Mouse (Mus musculus) urinary bladder, adult 2 months (tissue): Measurements from ENCODE around the gene Opn1mw. TPM values are rescaled to one million over a fixed set of nuclear protein-coding genes. Genes with fewer than 3 reads are reported as not detected.
"Not testable (repeated sequence)": the region's sequence is repeated elsewhere in the genome, so short reads cannot be mapped to it uniquely, and the experiment has no call there.

Experiments
- DNase-seq: peaks from one replicate; pipeline ENCODE4 v3.0.0; 2022; ENCODE audit warnings: low spot score
- polyA plus RNA-seq: library from polyadenylated mRNA; depleted of rRNA; stranded (reverse); fragments of >200 nt; gene quantifications from 2 replicates; pipeline ENCODE4 v1.2.3, GENCODE M21; 2012; rRNA removed

The Opn1mw gene
- polyA plus RNA-seq, result not detected in 2 replicates

GRCm38 (mm10) chrX:74127164-74127563 is at the start of gene Opn1mw:
Gene Opn1mw (plus strand): TSS chrX:74127464.
- DNase-seq, result no peak

- DNase-seq, result no peak
These were observed 42.9 kb upstream of the Opn1mw start for GRCm38 (mm10) chrX:74084276-74084837.

DNA sequence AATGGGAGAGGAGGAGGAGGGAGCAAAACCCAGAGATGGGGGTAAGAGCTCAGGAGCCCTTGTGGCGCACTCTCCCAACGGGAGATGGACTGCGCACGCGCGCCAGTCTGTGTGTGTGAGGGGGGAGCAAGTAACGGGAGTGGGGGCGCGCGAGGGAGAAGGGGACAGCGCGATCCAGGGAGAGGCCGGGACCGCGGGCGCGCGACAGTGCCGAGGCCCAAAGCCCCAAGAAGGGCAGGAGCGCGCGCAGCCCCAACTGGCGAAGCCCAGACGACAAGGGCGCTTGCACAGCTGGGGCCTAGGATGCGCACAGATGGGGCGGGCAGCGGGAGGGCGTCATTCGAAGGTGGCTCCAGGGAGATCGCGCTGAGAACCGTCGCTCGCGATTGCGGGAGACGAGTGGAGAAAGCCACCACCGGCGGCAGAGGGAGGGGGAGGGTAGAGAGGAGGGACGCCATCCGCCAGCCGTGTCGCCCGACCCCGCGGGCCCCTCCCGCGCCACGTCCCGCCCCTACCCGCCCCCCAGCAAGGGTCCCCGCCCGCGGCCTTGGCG is 42.2 kb upstream of the Opn1mw start:
- DNase-seq, result peak; percentile 58

DNA sequence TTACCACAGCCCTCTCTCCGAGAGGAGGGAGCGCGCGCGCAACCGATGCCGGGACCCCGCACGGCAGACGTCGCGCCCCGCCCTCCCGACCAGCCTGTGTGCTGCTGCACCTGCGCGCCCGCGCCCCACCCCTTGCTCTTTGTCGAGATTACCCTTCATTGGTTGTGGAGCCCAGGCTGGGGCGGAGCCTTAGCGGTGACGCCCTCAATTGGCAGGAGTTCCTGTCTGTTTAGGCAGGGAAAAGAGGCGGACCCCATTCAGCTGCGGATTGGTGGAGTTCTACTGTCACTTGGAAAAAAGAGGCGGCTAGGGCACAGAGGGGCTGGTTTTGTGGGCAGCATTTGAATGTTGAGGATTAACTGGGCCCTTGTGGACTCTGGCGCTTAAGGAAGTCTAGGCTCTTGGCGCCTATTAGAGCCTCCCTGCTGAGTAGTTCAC is 41.6 kb upstream of the Opn1mw start:
- peak; percentile 73 for DNase-seq

GRCm38 (mm10) chrX:74095130-74095529 is 32.1 kb upstream of the Opn1mw start:
- no peak for DNase-seq

DNA sequence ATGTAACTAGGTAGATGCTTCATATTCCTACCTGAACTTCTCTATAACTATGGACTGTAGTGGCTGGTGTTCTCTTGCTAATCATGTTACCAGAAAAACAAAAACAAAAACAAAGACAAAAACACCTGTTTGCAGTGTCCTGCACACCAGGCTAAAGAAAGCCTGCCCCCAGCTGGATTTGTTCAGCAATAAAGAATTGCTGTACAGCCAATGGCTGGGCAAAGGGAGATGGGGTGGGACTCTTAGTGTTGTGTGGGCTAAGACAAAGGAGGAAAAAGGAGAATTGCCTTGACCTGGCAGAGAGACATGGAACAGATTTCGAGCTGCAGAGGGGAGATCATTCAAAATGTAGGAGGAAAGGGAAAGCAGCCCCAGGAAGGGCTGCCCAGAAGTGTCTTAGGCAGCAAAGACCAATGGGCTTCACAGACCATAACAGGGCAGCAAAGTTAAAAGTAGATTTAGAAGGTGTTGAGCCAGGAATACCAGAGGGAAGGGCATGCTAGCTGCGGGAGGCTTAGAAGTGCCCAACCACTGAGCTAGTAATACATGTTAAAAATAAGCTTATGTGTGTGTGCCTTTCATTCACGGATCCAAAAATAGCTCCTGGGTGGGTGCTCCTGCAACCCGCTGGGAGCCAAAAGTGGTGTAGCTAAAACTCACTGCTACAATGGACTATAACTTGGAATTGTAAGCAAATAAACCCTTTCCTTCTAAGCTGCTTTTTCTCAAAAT is 23.6 kb upstream of the Opn1mw start:
- DNase-seq, result no peak

DNA sequence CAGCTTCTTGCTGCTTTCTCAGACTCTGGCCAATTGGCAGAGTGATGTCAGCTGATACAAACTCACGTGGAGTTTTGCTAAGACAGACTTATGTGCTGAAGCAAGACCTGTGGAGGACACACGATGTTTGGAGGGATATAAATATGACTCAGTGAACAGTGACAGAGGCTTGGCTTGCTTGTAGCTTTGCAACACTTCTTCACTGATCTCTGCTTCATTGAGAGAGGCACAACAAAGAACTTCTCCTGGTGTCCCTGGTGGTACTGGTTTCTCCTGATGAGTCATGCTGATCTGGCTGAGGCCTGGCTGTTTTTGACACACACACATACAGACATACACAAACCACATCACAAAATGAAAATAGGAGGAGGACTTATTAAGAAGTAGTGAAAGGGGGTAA is 21.3 kb upstream of the Opn1mw start:
- no peak for DNase-seq

DNA sequence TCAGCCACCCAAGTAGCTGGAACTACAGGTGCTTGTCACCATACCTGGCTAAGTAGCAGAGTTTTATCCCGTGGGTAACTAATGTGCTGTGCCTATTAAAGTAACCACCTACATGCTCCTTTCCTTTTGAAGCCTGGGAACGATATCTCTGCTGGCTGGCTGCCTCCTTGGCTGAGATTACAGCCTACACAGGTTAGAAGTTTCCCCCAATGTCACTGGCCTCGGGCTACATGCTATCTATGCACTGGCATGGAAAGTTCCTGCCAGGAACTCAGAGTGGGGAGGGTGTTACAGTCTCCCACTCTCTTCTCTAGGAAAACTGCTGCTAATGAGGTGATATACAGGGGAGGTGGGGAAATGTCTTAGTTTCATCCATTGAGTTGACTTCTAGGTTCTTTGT is 18.5 kb upstream of the Opn1mw start:
- no peak for DNase-seq

GRCm38 (mm10) chrX:74114036-74114435 is 13.2 kb upstream of the Opn1mw start:
- DNase-seq, result no peak

DNA sequence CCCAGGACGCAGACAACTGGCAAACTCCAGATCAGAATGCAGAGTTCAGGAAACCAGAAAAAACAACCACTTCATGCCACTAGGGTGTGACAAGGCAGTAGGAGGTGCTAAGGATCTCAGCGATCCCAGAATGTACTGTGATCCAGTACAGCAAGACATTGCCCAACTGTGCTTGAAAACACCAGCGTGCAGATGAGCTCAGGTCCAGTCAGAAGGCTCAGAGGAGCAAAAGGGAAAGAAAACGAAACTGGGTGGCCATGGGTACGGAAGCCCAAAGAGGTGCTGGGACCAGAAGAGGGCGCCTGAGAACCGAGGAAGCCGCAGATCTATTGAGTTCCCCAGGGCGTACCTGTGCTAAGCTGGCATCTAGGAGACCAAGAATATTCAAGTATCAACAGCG is 11.8 kb upstream of the Opn1mw start:
- peak; percentile 27 for DNase-seq

GRCm38 (mm10) chrX:74124975-74125374 is 2.3 kb upstream of the Opn1mw start:
- no peak for DNase-seq

DNA sequence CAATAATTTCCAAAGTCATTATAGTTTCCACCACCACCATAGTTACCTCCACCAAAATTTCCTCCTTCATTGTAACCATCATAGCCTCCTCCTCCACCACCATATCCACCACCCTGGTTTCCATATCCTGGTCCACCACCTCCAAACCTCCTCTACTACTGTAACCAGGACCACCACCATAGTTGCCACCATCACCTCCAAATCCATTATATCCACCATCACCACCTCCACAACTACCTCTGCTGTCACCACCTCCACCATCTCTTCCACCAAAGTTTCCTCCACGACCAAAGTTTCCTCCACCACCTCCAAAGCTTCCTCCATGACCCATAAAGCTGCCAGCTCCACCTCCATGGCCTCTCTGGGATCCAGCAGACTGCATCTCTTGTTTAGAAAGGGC is 8.0 kb downstream of the Opn1mw start, which contains the start of gene Mecp2:
Mecp2 (minus strand) TSS at position 101 of the 400 bp plus-strand sequence.
- DNase-seq, result not testable (repeated sequence)

DNA sequence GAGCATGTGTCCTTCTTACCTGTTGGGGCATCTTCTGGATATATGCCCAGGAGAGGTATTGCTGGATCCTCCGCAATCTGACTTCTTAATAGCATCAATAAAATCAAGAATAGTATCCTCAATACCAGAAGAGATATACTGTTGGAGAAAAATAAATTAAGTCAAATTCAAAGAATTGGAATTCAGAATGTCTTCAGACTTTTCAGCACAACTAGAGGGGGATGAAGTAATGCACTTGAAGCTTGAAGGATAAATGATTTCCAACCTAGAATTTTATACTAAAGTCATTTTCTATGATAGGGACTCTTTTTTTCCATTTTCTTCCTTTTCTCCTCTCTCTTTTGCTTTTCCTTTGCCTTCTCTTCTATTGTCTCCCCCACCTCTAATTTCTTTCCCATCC is 40.5 kb downstream of the Opn1mw start, which contains the start of gene Tex28:
Tex28 (minus strand) TSS at position 101 of the 400 bp plus-strand sequence.
- no peak for DNase-seq

DNA sequence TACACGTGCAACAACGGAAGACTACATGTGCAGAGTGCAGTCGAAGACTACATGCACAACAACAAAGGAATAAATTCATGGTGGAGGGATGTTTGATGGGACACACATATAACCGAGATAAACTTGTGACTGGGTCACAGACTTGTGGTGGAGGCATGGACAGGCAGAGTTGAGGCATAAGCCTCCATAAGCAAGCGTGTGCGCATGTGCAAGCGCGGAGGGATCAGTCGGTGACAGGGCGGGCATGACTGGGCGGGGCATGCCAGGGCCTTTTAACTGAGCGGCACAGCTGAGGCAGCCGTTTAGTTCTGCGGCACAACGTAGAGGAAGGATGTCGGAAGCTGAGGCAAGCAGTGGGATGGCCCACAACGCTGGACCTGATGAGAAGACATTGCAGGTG is 49.7 kb downstream of the Opn1mw start, which contains the start of gene Tktl1:
Tktl1 (plus strand) TSS at position 301 of the 400 bp plus-strand sequence.
- no peak for DNase-seq

Other genes starting within 250 kb of the Opn1mw start
- not detected in 2 replicates for gene Avpr2, start 235.4 kb upstream of the Opn1mw start, polyA plus RNA-seq
- gene L1cam, start 231.4 kb upstream of the Opn1mw start, polyA plus RNA-seq, result 24.9 and 32.0 TPM in 2 replicates
- 6.0 and 8.4 TPM in 2 replicates for gene Arhgap4, start 205.6 kb upstream of the Opn1mw start, polyA plus RNA-seq
- gene Naa10, start 205.5 kb upstream of the Opn1mw start, polyA plus RNA-seq, result 86.8 and 92.2 TPM in 2 replicates
- 35.0 and 36.8 TPM in 2 replicates for gene Renbp, start 196.6 kb upstream of the Opn1mw start, polyA plus RNA-seq
- gene Hcfc1, start 161.1 kb upstream of the Opn1mw start, polyA plus RNA-seq, result 18.7 and 32.6 TPM in 2 replicates
- gene Irak1, start 103.5 kb upstream of the Opn1mw start, polyA plus RNA-seq, result 89.2 and 104 TPM in 2 replicates
- gene Mecp2, start 7.9 kb downstream of the Opn1mw start, polyA plus RNA-seq, result 12.8 and 17.1 TPM in 2 replicates
- not detected in 2 replicates for gene Tex28, start 40.4 kb downstream of the Opn1mw start, polyA plus RNA-seq
- 0.03 and 0.04 TPM in 2 replicates for gene Tktl1, start 49.8 kb downstream of the Opn1mw start, polyA plus RNA-seq
- gene Flna, start 122.4 kb downstream of the Opn1mw start, polyA plus RNA-seq, result 5,313 and 5,579 TPM in 2 replicates
- gene Emd, start 127.2 kb downstream of the Opn1mw start, polyA plus RNA-seq, result 92.6 and 98.0 TPM in 2 replicates
- 2,380 and 2,941 TPM in 2 replicates for gene Rpl10, start 143.3 kb downstream of the Opn1mw start, polyA plus RNA-seq
- 106 and 145 TPM in 2 replicates for gene Taz, start 154.4 kb downstream of the Opn1mw start, polyA plus RNA-seq
- gene Dnase1l1, start 154.9 kb downstream of the Opn1mw start, polyA plus RNA-seq, result 36.1 and 44.7 TPM in 2 replicates
- 213 and 234 TPM in 2 replicates for gene Atp6ap1, start 169.6 kb downstream of the Opn1mw start, polyA plus RNA-seq
- 251 and 365 TPM in 2 replicates for gene Gdi1, start 177.5 kb downstream of the Opn1mw start, polyA plus RNA-seq
- 52.5 and 63.5 TPM in 2 replicates for gene Fam50a, start 185.6 kb downstream of the Opn1mw start, polyA plus RNA-seq
- 16.4 and 17.9 TPM in 2 replicates for gene Plxna3, start 201.6 kb downstream of the Opn1mw start, polyA plus RNA-seq
- gene Lage3, start 226.2 kb downstream of the Opn1mw start, polyA plus RNA-seq, result 67.1 and 87.5 TPM in 2 replicates
- gene Ubl4a, start 245.8 kb downstream of the Opn1mw start, polyA plus RNA-seq, result 54.3 and 66.7 TPM in 2 replicates
- 14.1 and 18.0 TPM in 2 replicates for gene Slc10a3, start 245.9 kb downstream of the Opn1mw start, polyA plus RNA-seq